ENCODE assay signal across 17 mouse cellular contexts in genomic region chr5:104375132-104375531, GRCm38 (mm10). TPM values are rescaled to one million over a fixed set of nuclear protein-coding genes. Genes with fewer than 3 reads are reported as not detected.
A peak's percentile ranks its signal among the peaks of the same experiment; 100 is the strongest.
DNase-seq lines count a peak whose midpoint lies in the region; ATAC-seq and TF ChIP-seq lines count a peak whose summit lies in the region.
"Had no signal": no experiment of that assay in that cellular context is flagged by ENCODE, and none has a peak within 500 bp of the region (broad histone marks: within the 10 kb centered on the region; RNA-seq: fewer than 3 reads in every experiment).

No protein-coding gene starts in this region.

- H3K36me3 ChIP-seq in forebrain, embryonic 11.5 days (ENCODE audit: control insufficient read depth, insufficient read depth, low read length), result no peaks in the 10 kb centered on the region
- H3K36me3 ChIP-seq in forebrain, postnatal 0 days (ENCODE audit: insufficient read depth), result no peaks in the 10 kb centered on the region
- H3K36me3 ChIP-seq in midbrain, embryonic 14.5 days (ENCODE audit: control insufficient read depth, insufficient read depth, low read length), result no peaks in the 10 kb centered on the region
- no peaks in the 10 kb centered on the region for H3K36me3 ChIP-seq in midbrain, embryonic 16.5 days (ENCODE audit: control insufficient read depth, insufficient read depth, low read length)
- no peaks in the 10 kb centered on the region for H3K36me3 ChIP-seq in neural tube, embryonic 15.5 days
- H3K36me3 ChIP-seq: liver, embryonic 12.5 days had no signal

- TF ChIP-seq POLR2A in embryonic fibroblast, embryonic 13.5 days (IDR thresholded peaks at IDR 0.05; ENCODE audit: low read depth, low read length), result no peak

- H3K9me3 ChIP-seq in forebrain, embryonic 11.5 days (ENCODE audit: control insufficient read depth, low read length), result no peaks in the 10 kb centered on the region
- H3K9me3 ChIP-seq in forebrain, postnatal 0 days (ENCODE audit: low read length), result no peaks in the 10 kb centered on the region
- no peaks in the 10 kb centered on the region for H3K9me3 ChIP-seq in midbrain, embryonic 14.5 days (ENCODE audit: control insufficient read depth, low read length)
- no peaks in the 10 kb centered on the region for H3K9me3 ChIP-seq in midbrain, embryonic 16.5 days (replicated peaks; ENCODE audit: control insufficient read depth, low read length, poor library complexity, severe bottlenecking)
- no peaks in the 10 kb centered on the region for H3K9me3 ChIP-seq in neural tube, embryonic 15.5 days (replicated peaks)
- H3K9me3 ChIP-seq: liver, embryonic 12.5 days had no signal

- no peak overlapping the region for H3K4me2 ChIP-seq in forebrain, embryonic 11.5 days (ENCODE audit: low read depth, low read length, severe bottlenecking)
- H3K4me2 ChIP-seq in forebrain, postnatal 0 days (ENCODE audit: low read depth), result no peak overlapping the region
- no peak overlapping the region for H3K4me2 ChIP-seq in midbrain, embryonic 14.5 days (ENCODE audit: low read length)
- H3K4me2 ChIP-seq in midbrain, embryonic 16.5 days (ENCODE audit: low read length), result no peak overlapping the region
- no peak overlapping the region for H3K4me2 ChIP-seq in neural tube, embryonic 15.5 days
- H3K4me2 ChIP-seq: liver, embryonic 12.5 days had no signal

- ATAC-seq in forebrain, embryonic 11.5 days (replicated peaks; ENCODE audit: low FRiP score), result peak; percentile 86
- ATAC-seq in forebrain, postnatal 0 days, result no peak
- ATAC-seq in midbrain, embryonic 14.5 days (ENCODE audit: low FRiP score, low TSS enrichment), result no peak
- ATAC-seq in midbrain, embryonic 16.5 days, result no peak
- ATAC-seq in neural tube, embryonic 15.5 days (ENCODE audit: low FRiP score), result peak; percentile 47
- ATAC-seq: intestine, postnatal 0 days; liver, embryonic 12.5 days had no signal

- DNase-seq in forebrain, embryonic 11.5 days (ENCODE audit: low spot score), result peak; percentile 69
- DNase-seq in forebrain, postnatal 0 days, result no peak
- DNase-seq in midbrain, embryonic 14.5 days, result peak; percentile 4
- no peak for DNase-seq in retina, embryonic 14.5 days (ENCODE audit: low spot score)
- DNase-seq in ovary, adult 18-20 months (ENCODE audit: low spot score), result no peak
- DNase-seq: cerebellum, adult 2 months; heart, adult 18-20 months; lung, postnatal 14 days; retina, postnatal 1 day; spleen, adult 18-20 months had no signal

- H3K4me3 ChIP-seq in forebrain, embryonic 11.5 days (ENCODE audit: low read depth, low read length), result no peak overlapping the region
- H3K4me3 ChIP-seq in forebrain, postnatal 0 days (ENCODE audit: low read depth, low read length), result no peak overlapping the region
- no peak overlapping the region for H3K4me3 ChIP-seq in midbrain, embryonic 14.5 days (replicated peaks; ENCODE audit: low read depth, low read length)
- H3K4me3 ChIP-seq in midbrain, embryonic 16.5 days (ENCODE audit: low read depth, low read length), result no peak overlapping the region
- no peak overlapping the region for H3K4me3 ChIP-seq in embryonic fibroblast, embryonic 13.5 days (ENCODE audit: insufficient read depth, low read length)
- H3K4me3 ChIP-seq in neural tube, embryonic 15.5 days (replicated peaks), result no peak overlapping the region
- H3K4me3 ChIP-seq: liver, embryonic 12.5 days had no signal

- TF ChIP-seq CTCF in forebrain, postnatal 0 days (IDR thresholded peaks at IDR 0.05; ENCODE audit: low read depth), result no peak
- TF ChIP-seq CTCF in embryonic fibroblast, embryonic 13.5 days (IDR thresholded peaks at IDR 0.05; ENCODE audit: borderline replicate concordance, insufficient read depth, low read length), result no peak

- no peaks in the 10 kb centered on the region for H3K27me3 ChIP-seq in forebrain, embryonic 11.5 days (ENCODE audit: control insufficient read depth, insufficient read depth, low read length)
- no peaks in the 10 kb centered on the region for H3K27me3 ChIP-seq in forebrain, postnatal 0 days (ENCODE audit: insufficient read depth, low read length)
- no peaks in the 10 kb centered on the region for H3K27me3 ChIP-seq in midbrain, embryonic 14.5 days (ENCODE audit: control insufficient read depth, insufficient read depth, low read length)
- H3K27me3 ChIP-seq in midbrain, embryonic 16.5 days (ENCODE audit: control insufficient read depth, insufficient read depth, low read depth, low read length), result no peaks in the 10 kb centered on the region
- H3K27me3 ChIP-seq in neural tube, embryonic 15.5 days (replicated peaks), result no peaks in the 10 kb centered on the region
- H3K27me3 ChIP-seq: liver, embryonic 12.5 days had no signal

- H3K4me1 ChIP-seq in forebrain, embryonic 11.5 days (replicated peaks; ENCODE audit: control insufficient read depth, insufficient read depth, low read length), result no peaks in the 10 kb centered on the region
- no peaks in the 10 kb centered on the region for H3K4me1 ChIP-seq in forebrain, postnatal 0 days (ENCODE audit: insufficient read depth)
- H3K4me1 ChIP-seq in midbrain, embryonic 14.5 days (ENCODE audit: control insufficient read depth, insufficient read depth, low read length), result no peaks in the 10 kb centered on the region
- H3K4me1 ChIP-seq in midbrain, embryonic 16.5 days (ENCODE audit: control insufficient read depth, insufficient read depth, low read length), result no peaks in the 10 kb centered on the region
- peaks cover 5% of the 10 kb centered on the region; the same call in 1 of the 2 replicates for H3K4me1 ChIP-seq in embryonic fibroblast, embryonic 13.5 days (ENCODE audit: control insufficient read depth, insufficient read depth, low read length)
- H3K4me1 ChIP-seq in neural tube, embryonic 15.5 days, result 0 out of 2 replicates have a peak, but pooled peaks cover 3% of the 10 kb centered on the region
- H3K4me1 ChIP-seq: liver, embryonic 12.5 days had no signal

- H3K9ac ChIP-seq in forebrain, embryonic 11.5 days (ENCODE audit: low read length), result no peak overlapping the region
- no peak overlapping the region for H3K9ac ChIP-seq in forebrain, postnatal 0 days
- H3K9ac ChIP-seq in midbrain, embryonic 14.5 days (replicated peaks; ENCODE audit: low read length), result no peak overlapping the region
- H3K9ac ChIP-seq in midbrain, embryonic 16.5 days (ENCODE audit: low read depth, low read length), result no peak overlapping the region
- no peak overlapping the region for H3K9ac ChIP-seq in neural tube, embryonic 15.5 days (replicated peaks)
- H3K9ac ChIP-seq: liver, embryonic 12.5 days had no signal

- no peak overlapping the region for H3K27ac ChIP-seq in forebrain, embryonic 11.5 days (ENCODE audit: low read depth, low read length)
- no peak overlapping the region for H3K27ac ChIP-seq in forebrain, postnatal 0 days (ENCODE audit: low read depth, low read length)
- no peak overlapping the region for H3K27ac ChIP-seq in midbrain, embryonic 14.5 days (replicated peaks; ENCODE audit: low read depth, low read length)
- no peak overlapping the region for H3K27ac ChIP-seq in midbrain, embryonic 16.5 days (ENCODE audit: low read length)
- H3K27ac ChIP-seq in embryonic fibroblast, embryonic 13.5 days (ENCODE audit: insufficient read depth, low read length), result peak overlapping the region; percentile 60; the same call in 1 of the 2 replicates
- no peak overlapping the region for H3K27ac ChIP-seq in neural tube, embryonic 15.5 days (replicated peaks)
- H3K27ac ChIP-seq: liver, embryonic 12.5 days had no signal

- 54% methylated on average over 2 of the region's 2 CpGs for WGBS in forebrain, embryonic 11.5 days
- WGBS in forebrain, postnatal 0 days, result 36% methylated on average over 2 of the region's 2 CpGs
- 72% methylated on average over 2 of the region's 2 CpGs for WGBS in midbrain, embryonic 14.5 days
- 72% methylated on average over 2 of the region's 2 CpGs for WGBS in midbrain, embryonic 16.5 days
- 46% methylated on average over 2 of the region's 2 CpGs for WGBS in neural tube, embryonic 15.5 days

RNA-seq across cellular contexts. Expression of gene Mepe, which starts 50.0 kb away (rescaled TPM):
- polyA plus RNA-seq in forebrain, embryonic 11.5 days (2014; fragmentation: Nextera tagmentation; extraction: Ambion mirVana), result not detected in 2 replicates
- 0.14 TPM in 1 of 2 replicates, not detected in the other for total RNA-seq in forebrain, postnatal 0 days (2014; rRNA removed)
- not detected in 2 replicates for polyA plus RNA-seq in forebrain, postnatal 0 days (2015; fragmentation: Nextera tagmentation; extraction: Ambion mirVana)
- polyA plus RNA-seq in midbrain, embryonic 14.5 days (2014; fragmentation: Nextera tagmentation; extraction: Ambion mirVana), result not detected in 2 replicates
- not detected in 2 replicates for polyA plus RNA-seq in midbrain, embryonic 16.5 days (2015; fragmentation: Nextera tagmentation; extraction: Ambion mirVana)
- not detected in 2 replicates for polyA plus RNA-seq in embryonic fibroblast, embryonic 13.5 days (2011; ENCODE audit: insufficient read length, low read depth, missing spikeins)
- not detected in 2 replicates for polyA plus RNA-seq in neural tube, embryonic 15.5 days (2015; fragmentation: Nextera tagmentation; extraction: Ambion mirVana)
- total RNA-seq: heart, adult 18-20 months; heart, postnatal 25 days; left cerebral cortex, adult 8-10 months had no signal
- polyA plus RNA-seq: cerebellum, adult 2 months; intestine, postnatal 0 days; liver, embryonic 12.5 days had no signal

RNA-seq across cellular contexts. Expression of gene Spp1, which starts 59.8 kb away (rescaled TPM):
- polyA plus RNA-seq in forebrain, embryonic 11.5 days (2014; fragmentation: Nextera tagmentation; extraction: Ambion mirVana), result 3.4 and 4.0 TPM in 2 replicates
- 28.4 and 80.6 TPM in 2 replicates for total RNA-seq in forebrain, postnatal 0 days (2014; rRNA removed)
- polyA plus RNA-seq in forebrain, postnatal 0 days (2015; fragmentation: Nextera tagmentation; extraction: Ambion mirVana), result 60.0 and 67.8 TPM in 2 replicates
- polyA plus RNA-seq in midbrain, embryonic 14.5 days (2014; fragmentation: Nextera tagmentation; extraction: Ambion mirVana), result 7.1 and 65.2 TPM in 2 replicates
- 12.0 and 49.9 TPM in 2 replicates for polyA plus RNA-seq in midbrain, embryonic 16.5 days (2015; fragmentation: Nextera tagmentation; extraction: Ambion mirVana)
- 2,527 and 5,389 TPM in 2 replicates for polyA plus RNA-seq in embryonic fibroblast, embryonic 13.5 days (2011; ENCODE audit: insufficient read length, low read depth, missing spikeins)
- polyA plus RNA-seq in neural tube, embryonic 15.5 days (2015; fragmentation: Nextera tagmentation; extraction: Ambion mirVana), result 20.5 and 23.8 TPM in 2 replicates

Comparison
In these comparisons a context has a peak if more than half of its experiments do, and no peak if none do; other contexts are left out.
1. ATAC-seq: peak in forebrain, embryonic 11.5 days (single experiment) and neural tube, embryonic 15.5 days (single experiment); none in forebrain, postnatal 0 days (single experiment), midbrain, embryonic 14.5 days (single experiment) and midbrain, embryonic 16.5 days (single experiment).
2. DNase-seq: peak in forebrain, embryonic 11.5 days (single experiment) and midbrain, embryonic 14.5 days (single experiment); none in forebrain, postnatal 0 days (single experiment), retina, embryonic 14.5 days (single experiment) and ovary, adult 18-20 months (single experiment).
3. RNA of gene Spp1, which starts 59.8 kb away (polyA plus RNA-seq): 2,527 to 5,389 TPM in embryonic fibroblast, embryonic 13.5 days; 60.0 to 67.8 TPM in forebrain, postnatal 0 days, 7.1 to 65.2 TPM in midbrain, embryonic 14.5 days, 12.0 to 49.9 TPM in midbrain, embryonic 16.5 days, 20.5 to 23.8 TPM in neural tube, embryonic 15.5 days and 3.4 to 4.0 TPM in forebrain, embryonic 11.5 days; every median in the first group is over 10 times any median in the second.